Mouse (Mus musculus) CH12.LX (cell line): ENCODE measurements at regions not wholly inside any gene's neighbourhood (a gene's known extent, or its start where the extent isn't known, plus 50 kb on each side); places are given as distances from the start of the nearest gene placed in this dataset.

Source experiments
- CHD2 ChIP-seq: IDR thresholded peaks from 2 replicates; pipeline ENCODE4 v1.6.1; 2011; ENCODE audit warnings: low read length, improper control_type of control experiment
- CTCF ChIP-seq, 2 experiments: IDR thresholded peaks in 1 of 2; conservative IDR thresholded peaks in 1 of 2; 2 replicates each; pipeline ENCODE4 v1.5.1; 2011 to 2012; ENCODE audit warnings: low read depth in 2 of 2, low read length in 2 of 2, improper control_type of control experiment in 1 of 2, inconsistent platforms in 1 of 2, mild to moderate bottlenecking in 1 of 2, moderate library complexity in 1 of 2
- E2F4 ChIP-seq: IDR thresholded peaks from 2 replicates; pipeline ENCODE4 v1.6.1; 2011; ENCODE audit warnings: low read depth, low read length, improper control_type of control experiment; ENCODE audit not compliant: insufficient replicate concordance
- EP300 ChIP-seq: IDR thresholded peaks from 2 replicates; pipeline ENCODE4 v1.6.1; 2011; ENCODE audit warnings: low read length, improper control_type of control experiment
- GABPA ChIP-seq: IDR thresholded peaks from 2 replicates; pipeline ENCODE4 v1.6.1; 2012; ENCODE audit warnings: low read depth, low read length, improper control_type of control experiment, inconsistent platforms; ENCODE audit not compliant: insufficient replicate concordance
- JUND ChIP-seq: conservative IDR thresholded peaks from 2 replicates; pipeline ENCODE4 v1.6.1; 2011; ENCODE audit warnings: low read depth, low read length, improper control_type of control experiment
- MAFK ChIP-seq: IDR thresholded peaks from 2 replicates; pipeline ENCODE4 v1.6.1; 2011; ENCODE audit warnings: low read length, improper control_type of control experiment; ENCODE audit not compliant: insufficient replicate concordance
- MXI1 ChIP-seq: IDR thresholded peaks from 2 replicates; pipeline ENCODE4 v1.6.1; 2011; ENCODE audit warnings: mild to moderate bottlenecking, low read depth, low read length, improper control_type of control experiment
- POLR2A ChIP-seq: IDR thresholded peaks from 2 replicates; pipeline ENCODE4 v1.6.1; 2011; ENCODE audit warnings: low read depth, mild to moderate bottlenecking, improper control_type of control experiment, low read length
- POLR2AphosphoS2 ChIP-seq: IDR thresholded peaks from 2 replicates; pipeline ENCODE4 v1.6.1; 2011; ENCODE audit warnings: low read depth, low read length, improper control_type of control experiment
- USF1 ChIP-seq: IDR thresholded peaks from 2 replicates; pipeline ENCODE4 v1.6.1; 2014; ENCODE audit warnings: low read depth, mild to moderate bottlenecking, inconsistent platforms, low read length, improper control_type of control experiment

DNA sequence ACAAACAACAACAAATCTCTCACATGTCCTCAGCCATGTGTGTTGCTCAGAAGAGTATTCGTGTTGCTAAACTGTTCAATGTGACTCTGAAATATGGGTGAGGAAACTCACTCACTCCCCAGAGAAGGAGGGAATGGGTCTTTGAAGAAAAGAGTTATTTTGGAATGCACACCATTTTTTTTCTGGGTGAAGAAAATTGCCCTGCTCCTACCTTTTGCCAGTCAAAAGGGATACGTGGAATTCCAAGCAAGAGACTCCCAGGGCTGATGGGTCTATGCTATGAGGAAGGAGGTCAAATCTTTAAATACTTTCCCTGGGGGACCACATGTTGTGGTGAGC is 163.8 kb downstream of the Icos start:
- no peak for TF ChIP-seq POLR2A
- TF ChIP-seq CHD2: no peak
- no peak for TF ChIP-seq GABPA
- no peak for TF ChIP-seq MAFK
- TF ChIP-seq USF1: no peak
- TF ChIP-seq CTCF (conservative IDR thresholded peaks at IDR 0.05 in 1 of 2, IDR thresholded peaks at IDR 0.05 in 1 of 2; ENCODE audit: low read depth in 2 of 2, low read length in 2 of 2): no peak
- no peak for TF ChIP-seq POLR2AphosphoS2
- no peak for TF ChIP-seq MXI1
- TF ChIP-seq EP300: no peak
- no peak for TF ChIP-seq E2F4
- TF ChIP-seq JUND: no peak
